Mouse (Mus musculus) spleen, postnatal 4 days (tissue): ENCODE results near the gene Git2.

Experiments used
- DNase-seq, 2 experiments: peaks; one replicate each; pipeline ENCODE4 v3.0.0; 2022; ENCODE audit warnings: low spot score in 2 of 2

Gene Git2

GRCm38 (mm10) chr5:114720784-114721183, 54.5 kb downstream of the Git2 start:
- DNase-seq = no peak

- no peak for DNase-seq
Observed at GRCm38 (mm10) chr5:114719928-114720270, 55.4 kb downstream of the Git2 start.

GRCm38 (mm10) chr5:114719003-114719927, 56.1 kb downstream of the Git2 start:
- no peak for DNase-seq

GRCm38 (mm10) chr5:114718483-114718882, 56.8 kb downstream of the Git2 start:
- no peak for DNase-seq

- no peak for DNase-seq
Observed at GRCm38 (mm10) chr5:114717937-114718336, 57.4 kb downstream of the Git2 start.

- no peak for DNase-seq
Observed at GRCm38 (mm10) chr5:114717292-114717691, 58.0 kb downstream of the Git2 start.

- no peak for DNase-seq
Observed at GRCm38 (mm10) chr5:114714551-114714950, 60.8 kb downstream of the Git2 start.

GRCm38 (mm10) chr5:114709357-114709756, 66.0 kb downstream of the Git2 start:
- DNase-seq = no peak

GRCm38 (mm10) chr5:114708491-114708890, 66.8 kb downstream of the Git2 start:
- DNase-seq = no peak

GRCm38 (mm10) chr5:114707265-114708068, 67.8 kb downstream of the Git2 start, which contains the start of gene Tchp:
Tchp (plus strand) TSS chr5:114707760.
- DNase-seq = peak; percentile 94 to 99

GRCm38 (mm10) chr5:114702403-114703392, 72.6 kb downstream of the Git2 start:
- peak in 1 of 2 experiments; percentile 39 for DNase-seq

GRCm38 (mm10) chr5:114699015-114699414, 76.3 kb downstream of the Git2 start:
- DNase-seq = no peak

GRCm38 (mm10) chr5:114698044-114698746, 77.1 kb downstream of the Git2 start:
- no peak for DNase-seq

- no peak for DNase-seq
Observed at GRCm38 (mm10) chr5:114696939-114697338, 78.4 kb downstream of the Git2 start.

GRCm38 (mm10) chr5:114695775-114696174, 79.5 kb downstream of the Git2 start:
- no peak for DNase-seq

GRCm38 (mm10) chr5:114690633-114691567, 84.4 kb downstream of the Git2 start, which contains the start of gene Gltp:
Gltp (minus strand) TSS chr5:114690984.
- peak; percentile 94 to 98 for DNase-seq

- DNase-seq = peak in 1 of 2 experiments; percentile 40
Observed at GRCm38 (mm10) chr5:114689700-114690366, 85.5 kb downstream of the Git2 start.

GRCm38 (mm10) chr5:114688703-114689102, 86.6 kb downstream of the Git2 start:
- DNase-seq = no peak

- DNase-seq = no peak
Observed at GRCm38 (mm10) chr5:114687901-114688300, 87.4 kb downstream of the Git2 start.
